Comparison of ENCODE assay signal across 9 mouse cellular contexts in the genomic region with DNA sequence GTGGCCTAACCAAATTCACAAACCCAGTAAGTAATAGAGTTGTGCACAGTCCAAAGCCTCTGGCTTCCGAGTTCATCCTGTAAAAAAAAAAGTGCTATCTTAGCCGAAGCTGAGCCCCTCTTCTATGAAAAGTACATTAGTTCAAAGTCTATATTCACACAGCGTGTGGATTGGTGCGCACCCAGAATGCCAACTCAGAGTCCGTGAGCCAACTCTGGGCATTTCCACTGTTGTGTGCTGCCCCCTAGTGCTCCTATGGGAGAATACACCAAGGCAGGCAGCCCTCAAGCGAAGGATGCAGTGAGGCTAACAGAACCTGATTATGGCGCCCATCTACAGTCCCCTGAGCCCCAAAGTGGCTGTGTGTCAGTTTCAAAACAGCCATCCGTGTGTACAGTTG. TPM values are rescaled to one million over a fixed set of nuclear protein-coding genes. Genes with fewer than 3 reads are reported as not detected.
DNase-seq lines count a peak whose midpoint lies in the region; ATAC-seq and TF ChIP-seq lines count a peak whose summit lies in the region.
"Had no signal": no experiment of that assay in that cellular context is flagged by ENCODE, and none has a peak within 500 bp of the region (broad histone marks: within the 10 kb centered on the region; RNA-seq: fewer than 3 reads in every experiment).

No protein-coding gene starts in this region.

- no peak overlapping the region for H3K4me2 ChIP-seq in liver, embryonic 16.5 days (ENCODE audit: low read depth, low read length)
- H3K4me2 ChIP-seq: limb, embryonic 12.5 days had no signal

- H3K36me3 ChIP-seq in ES-Bruce4 (ENCODE audit: control insufficient read depth, insufficient read depth, low read length, poor library complexity, severe bottlenecking) = no peaks in the 10 kb centered on the region
- no peaks in the 10 kb centered on the region for H3K36me3 ChIP-seq in liver, embryonic 16.5 days (ENCODE audit: control insufficient read depth, insufficient read depth)
- H3K36me3 ChIP-seq: limb, embryonic 12.5 days had no signal

- DNase-seq in adrenal gland, postnatal 10 days = peak; percentile 84
- DNase-seq in embryo, embryonic 11.5 days (ENCODE audit: low read depth, low spot score) = peak; percentile 52
- peak; percentile 83 for DNase-seq in kidney, postnatal 10 days
- DNase-seq in retina, adult 2 months (ENCODE audit: low read depth, low spot score) = peak; percentile 53
- peak; percentile 84 for DNase-seq in thymus, postnatal 25 days

- H3K27me3 ChIP-seq in ES-Bruce4 (ENCODE audit: control insufficient read depth, insufficient read depth, low read length, poor library complexity, severe bottlenecking) = no peaks in the 10 kb centered on the region
- H3K27me3 ChIP-seq in liver, embryonic 16.5 days (ENCODE audit: control insufficient read depth, insufficient read depth, low read depth, low read length) = peaks cover 6% of the 10 kb centered on the region

- no peaks in the 10 kb centered on the region for H3K9me3 ChIP-seq in ES-Bruce4 (replicated peaks; ENCODE audit: control insufficient read depth, insufficient read depth, low read length, poor library complexity, severe bottlenecking)
- no peaks in the 10 kb centered on the region for H3K9me3 ChIP-seq in liver, embryonic 16.5 days (replicated peaks; ENCODE audit: control insufficient read depth, low read length)
- H3K9me3 ChIP-seq: limb, embryonic 12.5 days had no signal

- no peak for TF ChIP-seq EP300 in ES-Bruce4 (IDR thresholded peaks at IDR 0.05; ENCODE audit: insufficient read depth, low read depth, low read length)

- no peak overlapping the region for H3K27ac ChIP-seq in ES-Bruce4 (ENCODE audit: insufficient read depth, low read length)
- H3K27ac ChIP-seq in liver, embryonic 16.5 days (ENCODE audit: low read length) = no peak overlapping the region
- H3K27ac ChIP-seq: limb, embryonic 12.5 days had no signal

- no peak overlapping the region for H3K4me3 ChIP-seq in ES-Bruce4 (ENCODE audit: low read depth, low read length)
- H3K4me3 ChIP-seq in liver, embryonic 16.5 days (ENCODE audit: low read depth, low read length) = no peak overlapping the region
- H3K4me3 ChIP-seq: limb, embryonic 12.5 days had no signal

- WGBS in liver, embryonic 16.5 days (ENCODE audit: insufficient replicate concordance) = 6% methylated on average over 8 of the region's 8 CpGs

- no peak for TF ChIP-seq POLR2A in ES-Bruce4 (IDR thresholded peaks at IDR 0.05; ENCODE audit: insufficient read depth, low read length)

- peak; percentile 93 for TF ChIP-seq CTCF in ES-Bruce4 (IDR thresholded peaks at IDR 0.05; ENCODE audit: low read depth, low read length)

- peak; percentile 91 for ATAC-seq in granulocyte monocyte progenitor cell, adult 5-6 weeks (replicated peaks; ENCODE audit: poor library complexity, severe bottlenecking)
- ATAC-seq in liver, embryonic 16.5 days (ENCODE audit: low read depth) = peak; percentile 27; the same call in 1 of the 2 replicates

- no peaks in the 10 kb centered on the region for H3K4me1 ChIP-seq in ES-Bruce4 (ENCODE audit: control insufficient read depth, insufficient read depth, low read length)
- H3K4me1 ChIP-seq in liver, embryonic 16.5 days (ENCODE audit: control insufficient read depth, low read depth, low read length) = no peaks in the 10 kb centered on the region
- H3K4me1 ChIP-seq: limb, embryonic 12.5 days had no signal

- no peak overlapping the region for H3K9ac ChIP-seq in ES-Bruce4 (ENCODE audit: low read depth, poor library complexity, severe bottlenecking)
- no peak overlapping the region for H3K9ac ChIP-seq in liver, embryonic 16.5 days (ENCODE audit: low read depth, low read length)
- H3K9ac ChIP-seq: limb, embryonic 12.5 days had no signal

RNA-seq across cellular contexts. Expression of a gene that starts 5.8 kb away (rescaled TPM):
- 10.2 and 13.2 TPM in 2 replicates for polyA plus RNA-seq in ES-Bruce4 (2011; ENCODE audit: insufficient read depth, insufficient read length, low read depth, missing spikeins)
- total RNA-seq in adrenal gland, postnatal 10 days (2021) = 1 to 10 TPM; 2.1 to 3.1 TPM
- 0.32 TPM in 1 of 2 replicates, not detected in the other for total RNA-seq in granulocyte monocyte progenitor cell, adult 5-6 weeks (2014; fragmentation: Nextera tagmentation)
- total RNA-seq in granulocyte monocyte progenitor cell, adult 5-6 weeks (2017) = not detected in 2 replicates
- polyA plus RNA-seq in liver, embryonic 16.5 days (2015; fragmentation: Nextera tagmentation; extraction: Ambion mirVana) = 1.4 and 2.6 TPM in 2 replicates

RNA-seq across cellular contexts. Expression of a gene that starts 14.6 kb away (rescaled TPM):
- polyA plus RNA-seq in ES-Bruce4 (2011; ENCODE audit: insufficient read depth, insufficient read length, low read depth, missing spikeins) = 10.4 and 13.6 TPM in 2 replicates
- total RNA-seq in adrenal gland, postnatal 10 days (2021) = 1 to 10 TPM; 6.2 to 9.3 TPM
- total RNA-seq in granulocyte monocyte progenitor cell, adult 5-6 weeks (2014; fragmentation: Nextera tagmentation) = not detected in 2 replicates
- total RNA-seq in granulocyte monocyte progenitor cell, adult 5-6 weeks (2017) = not detected in 2 replicates
- polyA plus RNA-seq in liver, embryonic 16.5 days (2015; fragmentation: Nextera tagmentation; extraction: Ambion mirVana) = not detected in 2 replicates

RNA-seq across cellular contexts. Expression of a gene that starts 32.8 kb away (rescaled TPM):
- 274 and 303 TPM in 2 replicates for polyA plus RNA-seq in ES-Bruce4 (2011; ENCODE audit: insufficient read depth, insufficient read length, low read depth, missing spikeins)
- total RNA-seq in adrenal gland, postnatal 10 days (2021) = 100 to 1,000 TPM in 1 of 2 experiments, 10 to 100 TPM in 1; 95.6 to 102 TPM
- 246 and 253 TPM in 2 replicates for total RNA-seq in granulocyte monocyte progenitor cell, adult 5-6 weeks (2014; fragmentation: Nextera tagmentation)
- total RNA-seq in granulocyte monocyte progenitor cell, adult 5-6 weeks (2017) = 262 and 283 TPM in 2 replicates
- 93.7 and 98.3 TPM in 2 replicates for polyA plus RNA-seq in liver, embryonic 16.5 days (2015; fragmentation: Nextera tagmentation; extraction: Ambion mirVana)

RNA-seq across cellular contexts. Expression of a gene that starts 33.0 kb away (rescaled TPM):
- 10.9 and 12.4 TPM in 2 replicates for polyA plus RNA-seq in ES-Bruce4 (2011; ENCODE audit: insufficient read depth, insufficient read length, low read depth, missing spikeins)
- 1 to 10 TPM in 1 of 2 experiments, under 1 TPM in 1; 0.58 to 1.2 TPM for total RNA-seq in adrenal gland, postnatal 10 days (2021)
- total RNA-seq in granulocyte monocyte progenitor cell, adult 5-6 weeks (2014; fragmentation: Nextera tagmentation) = not detected in 2 replicates
- total RNA-seq in granulocyte monocyte progenitor cell, adult 5-6 weeks (2017) = not detected in 2 replicates
- polyA plus RNA-seq in liver, embryonic 16.5 days (2015; fragmentation: Nextera tagmentation; extraction: Ambion mirVana) = 0.09 and 0.12 TPM in 2 replicates

RNA-seq across cellular contexts. Expression of a gene that starts 40.2 kb away (rescaled TPM):
- polyA plus RNA-seq in ES-Bruce4 (2011; ENCODE audit: insufficient read depth, insufficient read length, low read depth, missing spikeins) = not detected in 2 replicates
- 10 to 100 TPM; 18.0 to 19.3 TPM for total RNA-seq in adrenal gland, postnatal 10 days (2021)
- 4.0 and 6.4 TPM in 2 replicates for total RNA-seq in granulocyte monocyte progenitor cell, adult 5-6 weeks (2014; fragmentation: Nextera tagmentation)
- total RNA-seq in granulocyte monocyte progenitor cell, adult 5-6 weeks (2017) = 1.4 and 2.0 TPM in 2 replicates
- polyA plus RNA-seq in liver, embryonic 16.5 days (2015; fragmentation: Nextera tagmentation; extraction: Ambion mirVana) = 0.49 and 0.90 TPM in 2 replicates
- polyA plus RNA-seq: limb, embryonic 12.5 days had no signal

Comparison
In these comparisons a context has a peak if more than half of its experiments do, and no peak if none do; other contexts are left out.
1. RNA of a gene that starts 14.6 kb away (total RNA-seq): 6.2 to 9.3 TPM in adrenal gland, postnatal 10 days; not detected in granulocyte monocyte progenitor cell, adult 5-6 weeks; every median in the first group is over 4 times any median in the second.
2. Peak in every context shown above with its lines, with median percentiles within 50 percentile points of each other: DNase-seq.